Mouse (Mus musculus) lung, postnatal 10 days (tissue): ENCODE measurements around the gene Slc4a2.
A peak's percentile ranks its signal among the peaks of the same experiment; 100 is the strongest.
"Not testable (repeated sequence)": the region's sequence is repeated elsewhere in the genome, so short reads cannot be mapped to it uniquely, and the experiment has no call there.

ENCODE experiments used
- DNase-seq: peaks from one replicate; pipeline ENCODE4 v3.0.0; 2021

Gene Slc4a2

DNA sequence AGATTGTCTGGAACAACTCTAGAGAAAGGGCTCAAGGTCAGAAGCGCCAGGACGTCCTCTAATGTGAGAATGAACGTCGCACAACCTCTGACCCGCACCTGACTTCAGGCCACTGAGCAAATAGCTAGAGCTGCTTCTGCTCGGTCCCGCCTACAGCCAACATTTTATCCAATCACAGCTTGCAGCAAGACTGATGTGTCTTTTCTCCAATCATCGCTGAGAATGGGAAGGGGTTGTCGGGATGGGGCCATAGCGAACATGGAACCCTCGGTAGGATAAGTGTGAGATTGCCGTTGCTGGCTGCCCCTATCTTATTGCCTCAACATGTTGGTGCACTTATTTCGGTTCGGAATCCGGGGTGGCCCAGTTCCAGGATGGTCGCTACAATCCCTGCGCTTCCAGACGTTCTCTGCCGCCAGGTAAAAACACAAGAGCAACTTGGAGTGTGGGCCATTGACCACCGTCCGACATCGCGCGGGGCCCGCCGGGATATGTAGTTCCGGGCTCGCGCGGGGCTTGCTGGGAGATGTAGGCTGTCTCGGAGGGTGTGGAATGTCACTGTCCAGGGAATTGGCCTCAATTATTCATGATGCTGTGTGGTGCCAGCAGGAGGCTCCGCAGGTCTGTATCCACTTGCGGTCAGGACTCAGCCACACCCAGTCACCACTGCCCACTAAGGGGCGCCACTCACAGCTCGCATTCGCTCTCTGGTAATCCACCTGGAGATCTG lies 29.3 kb upstream of the Slc4a2 start:
- DNase-seq = peak; percentile 97

DNA sequence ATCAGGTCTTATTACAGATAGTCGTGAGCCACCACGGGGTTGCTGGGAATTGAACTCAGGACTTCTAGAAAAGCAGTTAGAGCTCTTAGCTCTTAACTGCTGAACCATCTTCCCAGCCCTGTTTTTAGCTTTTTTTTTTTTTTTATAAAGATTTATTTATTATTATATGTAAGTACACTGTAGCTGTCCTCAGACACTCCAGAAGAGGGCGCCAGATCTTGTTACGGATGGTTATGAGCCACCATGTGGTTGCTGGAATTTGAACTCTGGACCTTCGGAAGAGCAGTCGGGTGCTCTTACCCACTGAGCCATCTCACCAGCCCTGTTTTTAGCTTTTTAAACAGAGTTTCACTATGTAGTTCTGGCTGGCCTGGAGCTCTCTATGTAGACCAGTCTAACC lies 27.4 kb upstream of the Slc4a2 start:
- DNase-seq = not testable (repeated sequence)

DNA sequence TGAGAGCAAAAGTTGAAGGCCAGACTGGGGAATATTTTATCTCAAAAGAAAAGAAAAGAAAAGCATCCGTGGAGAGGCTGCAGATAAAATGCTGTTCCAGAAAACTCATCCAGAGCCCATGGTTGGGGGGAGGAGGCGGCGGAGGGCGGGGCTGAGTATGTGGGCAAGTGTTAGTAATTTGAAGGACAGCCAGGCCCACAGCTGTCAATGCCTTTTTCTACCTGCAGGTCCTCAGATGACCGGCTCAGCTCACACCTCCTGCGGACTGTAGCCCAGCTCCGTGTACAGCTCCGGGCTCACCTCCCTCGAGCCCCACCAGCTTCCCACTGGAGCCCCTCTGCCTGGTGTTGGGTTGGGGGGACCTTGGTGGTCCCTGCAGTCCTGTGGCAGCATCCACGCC lies 24.0 kb upstream of the Slc4a2 start:
- DNase-seq = no peak

DNA sequence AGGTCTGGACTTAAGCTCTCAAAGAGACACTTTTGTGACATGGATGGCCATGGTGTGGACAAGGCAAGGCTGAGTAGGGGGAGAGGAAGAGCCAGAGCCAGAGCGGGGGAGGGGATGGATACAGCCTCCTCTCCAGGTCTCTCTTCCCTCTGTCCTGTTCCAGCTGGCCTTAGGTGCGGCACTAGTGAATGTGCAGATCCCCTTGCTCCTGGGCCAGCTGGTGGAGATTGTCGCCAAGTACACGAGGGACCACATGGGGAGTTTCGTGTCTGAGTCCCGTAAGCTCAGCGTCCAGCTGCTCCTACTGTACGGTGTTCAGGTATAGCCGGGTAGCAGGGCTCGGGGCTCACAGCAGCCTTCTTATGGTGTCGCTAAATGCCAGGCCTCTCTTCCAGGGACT lies 23.3 kb upstream of the Slc4a2 start:
- no peak for DNase-seq

DNA sequence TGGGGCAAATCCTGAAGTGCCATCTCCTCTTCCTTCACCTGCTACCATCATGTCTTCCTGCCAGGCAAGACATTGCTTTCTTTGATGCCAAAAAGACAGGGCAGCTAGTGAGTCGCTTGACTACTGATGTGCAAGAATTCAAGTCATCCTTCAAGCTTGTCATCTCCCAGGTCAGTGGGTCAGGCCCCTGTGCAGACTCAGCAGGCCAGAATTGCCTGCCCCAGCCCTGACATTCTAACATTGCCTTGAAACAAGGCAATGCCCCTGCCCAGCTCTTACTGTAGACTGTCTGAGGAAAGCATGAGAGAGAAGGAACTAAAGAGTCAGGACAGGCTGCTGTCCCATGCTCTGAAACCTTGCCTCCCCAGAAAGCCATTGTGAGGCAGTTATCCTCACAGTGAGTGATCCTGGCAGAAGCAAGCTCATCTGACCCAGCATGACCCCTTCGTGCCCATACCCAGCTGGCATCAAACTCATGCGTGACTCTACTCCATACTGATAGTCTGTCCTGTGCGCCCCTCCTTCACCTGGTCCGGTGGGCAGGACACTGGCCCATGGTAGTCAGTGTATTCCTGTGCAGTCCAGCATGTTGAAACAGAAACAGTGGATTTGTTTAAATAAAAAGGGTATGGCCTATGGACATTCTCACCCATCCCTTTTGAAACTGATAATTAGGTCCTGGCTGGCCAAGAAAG lies 22.6 kb upstream of the Slc4a2 start:
- no peak for DNase-seq

DNA sequence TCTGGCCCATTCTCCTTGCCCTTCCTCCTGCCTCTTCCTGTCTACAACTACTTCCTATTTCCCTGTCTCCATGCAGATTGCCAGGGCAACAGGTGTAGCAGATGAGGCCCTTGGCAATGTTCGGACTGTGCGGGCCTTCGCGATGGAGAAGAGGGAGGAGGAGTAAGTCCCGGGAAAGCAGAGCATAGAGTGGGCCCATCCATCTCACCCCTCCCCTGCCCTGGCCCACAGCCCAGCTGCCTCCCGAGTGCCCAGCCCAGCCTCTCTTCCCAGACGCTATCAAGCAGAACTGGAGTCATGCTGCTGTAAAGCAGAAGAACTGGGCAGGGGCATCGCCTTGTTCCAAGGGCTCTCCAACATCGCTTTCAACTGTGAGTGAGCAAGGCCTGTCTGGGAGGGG lies 21.7 kb upstream of the Slc4a2 start:
- no peak for DNase-seq

DNA sequence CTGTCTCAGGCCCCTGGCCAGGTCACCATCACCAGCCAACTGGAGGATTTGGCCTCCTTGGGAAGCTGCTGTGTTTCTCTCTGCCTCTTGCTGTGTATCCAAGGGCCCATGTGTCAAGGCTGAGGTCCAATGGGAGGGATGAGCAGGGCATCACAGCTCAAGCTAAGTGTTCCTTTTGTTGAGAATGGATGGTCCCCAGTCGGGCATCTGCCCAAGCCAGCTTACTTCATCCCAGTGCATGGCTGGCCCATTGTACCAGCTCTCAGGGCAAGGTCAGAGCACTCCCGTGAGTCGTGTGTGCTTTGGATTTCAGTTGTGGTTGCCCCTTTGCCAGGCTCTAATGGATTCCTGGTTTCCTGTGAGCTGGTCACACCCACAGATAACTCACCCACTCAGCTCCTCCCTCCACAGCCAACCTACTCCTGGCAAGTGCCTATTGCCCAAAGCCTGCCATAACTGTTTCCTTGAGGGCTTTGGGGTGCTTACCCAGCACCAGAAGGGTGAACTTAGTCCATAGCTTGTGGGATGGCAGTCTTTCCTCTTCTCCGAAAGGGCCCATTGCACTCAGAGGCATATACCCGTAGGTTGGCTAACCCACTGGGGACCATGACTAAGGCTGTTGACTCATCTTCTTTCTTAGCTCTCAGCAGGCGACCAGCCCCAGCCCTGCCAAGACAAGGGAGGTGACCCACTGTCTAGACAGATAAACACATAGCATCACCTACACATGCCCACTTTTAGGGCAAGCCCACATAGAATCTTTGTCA lies 18.9 kb upstream of the Slc4a2 start:
- no peak for DNase-seq

DNA sequence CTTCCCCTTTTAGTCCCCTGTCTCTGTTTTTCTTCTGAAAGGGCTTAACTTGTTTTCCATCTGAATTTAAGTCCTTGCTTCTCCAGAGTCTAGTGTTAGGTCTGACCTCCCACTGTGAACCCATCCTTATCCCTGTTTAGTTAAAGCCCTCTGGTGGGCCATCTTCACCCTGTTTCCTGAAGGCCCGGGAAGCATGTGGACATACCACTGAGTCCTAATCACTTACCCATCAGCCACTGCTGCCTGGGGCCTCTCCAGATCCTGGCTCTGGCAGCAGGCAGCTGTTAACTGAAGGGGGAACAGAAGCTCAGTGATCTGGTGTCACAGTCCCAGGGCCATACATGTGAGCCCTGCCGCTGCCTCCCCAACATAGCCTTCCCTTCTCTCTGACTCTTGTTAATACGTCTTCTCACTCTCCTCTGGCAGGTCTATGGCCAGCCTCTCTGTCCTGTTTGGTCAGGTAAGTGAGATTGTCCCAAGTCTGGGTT lies 18.2 kb upstream of the Slc4a2 start:
- no peak for DNase-seq

GRCm38 (mm10) chr5:24408651-24409050 lies 15.0 kb upstream of the Slc4a2 start:
- DNase-seq = no peak

- no peak for DNase-seq
Measured at GRCm38 (mm10) chr5:24409466-24409865, 14.2 kb upstream of the Slc4a2 start.

DNA sequence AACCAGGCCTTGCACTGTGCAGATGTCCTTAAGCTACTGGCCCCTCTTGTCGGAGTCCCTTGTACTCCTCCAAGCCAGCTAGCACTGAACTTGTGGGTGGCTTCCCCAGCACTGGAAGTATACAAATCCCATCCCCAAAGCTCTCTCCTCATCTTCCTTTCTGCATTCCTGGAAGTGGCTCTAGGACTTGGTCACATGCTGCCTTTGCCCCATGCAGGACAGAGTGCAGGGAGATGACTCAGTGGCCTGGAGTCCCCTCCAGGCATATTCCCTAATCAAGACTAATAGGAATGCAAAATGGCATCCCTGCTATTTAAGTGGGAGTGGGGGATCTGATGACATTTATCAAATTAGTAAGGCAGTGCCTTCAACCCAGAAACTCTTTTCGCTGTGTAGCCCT lies 11.6 kb upstream of the Slc4a2 start:
- no peak for DNase-seq

DNA sequence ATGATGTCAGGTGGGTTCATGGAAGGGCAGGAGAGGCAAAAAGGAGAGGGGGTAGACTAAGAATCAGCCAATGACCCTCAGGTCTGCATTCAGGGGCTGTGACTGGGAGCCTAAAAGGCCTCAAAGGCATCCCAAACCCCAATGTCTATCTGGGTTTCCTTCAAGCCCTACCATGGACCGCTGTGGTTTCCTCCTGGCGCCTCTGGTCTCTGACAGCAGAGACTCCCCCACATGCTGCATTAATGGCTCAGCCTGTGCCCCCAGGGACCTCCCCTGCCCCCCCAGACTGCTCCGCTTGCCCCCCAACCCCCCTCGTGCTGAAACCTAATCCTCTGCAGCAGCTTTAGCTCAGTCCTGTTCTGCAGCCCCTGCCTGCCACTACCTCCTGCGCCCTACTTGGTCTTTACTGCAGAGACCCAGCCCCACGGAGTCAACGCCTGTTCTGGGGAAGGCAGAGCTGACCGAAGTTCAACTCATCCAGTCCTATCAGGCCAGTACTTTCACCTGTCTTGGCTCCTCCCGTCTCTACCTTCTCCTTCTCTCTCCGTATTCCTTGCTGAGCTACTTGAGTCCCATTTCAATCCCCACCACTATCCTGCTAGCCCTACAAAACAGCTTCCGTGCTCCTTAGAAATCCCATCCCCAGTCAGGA lies 10.5 kb upstream of the Slc4a2 start, which contains the start of gene Asic3:
Gene Asic3, plus strand, starts transcription at position 351 of the 652 bp plus-strand sequence.
- no peak for DNase-seq

DNA sequence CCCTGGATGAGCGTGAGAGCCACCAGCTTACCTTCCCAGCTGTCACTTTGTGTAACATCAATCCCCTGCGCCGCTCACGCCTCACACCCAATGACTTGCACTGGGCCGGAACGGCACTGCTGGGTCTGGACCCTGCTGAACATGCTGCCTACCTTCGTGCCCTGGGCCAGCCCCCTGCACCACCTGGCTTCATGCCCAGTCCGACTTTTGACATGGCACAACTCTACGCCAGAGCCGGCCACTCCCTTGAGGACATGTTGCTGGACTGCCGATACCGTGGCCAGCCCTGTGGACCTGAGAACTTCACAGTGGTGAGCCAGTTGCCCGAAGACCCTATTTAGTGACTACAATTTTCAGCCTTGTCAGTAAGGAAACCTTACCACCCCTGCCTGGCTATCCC lies 9.7 kb upstream of the Slc4a2 start:
- DNase-seq = no peak

GRCm38 (mm10) chr5:24416222-24416736 lies 7.4 kb upstream of the Slc4a2 start:
- peak; percentile 81 for DNase-seq

DNA sequence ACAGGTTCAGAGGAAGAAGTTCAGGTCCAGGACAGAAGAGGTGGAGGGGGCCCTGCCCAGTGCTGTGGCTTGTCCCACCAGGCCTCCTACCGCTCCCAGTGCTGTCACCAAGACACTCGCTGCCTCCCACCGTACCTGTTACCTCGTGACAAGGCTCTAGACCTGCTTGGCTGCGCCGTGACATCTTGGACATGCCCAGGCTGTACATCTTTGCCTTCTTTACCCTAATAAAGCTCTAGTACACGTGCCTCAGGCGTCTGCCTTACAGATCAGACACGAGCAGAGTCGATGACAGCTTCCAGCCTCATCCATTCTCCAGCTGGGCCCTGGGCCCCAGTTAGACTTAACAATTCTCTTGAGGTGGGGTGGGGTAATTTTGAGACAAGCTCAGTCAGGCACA lies 6.0 kb upstream of the Slc4a2 start:
- no peak for DNase-seq

DNA sequence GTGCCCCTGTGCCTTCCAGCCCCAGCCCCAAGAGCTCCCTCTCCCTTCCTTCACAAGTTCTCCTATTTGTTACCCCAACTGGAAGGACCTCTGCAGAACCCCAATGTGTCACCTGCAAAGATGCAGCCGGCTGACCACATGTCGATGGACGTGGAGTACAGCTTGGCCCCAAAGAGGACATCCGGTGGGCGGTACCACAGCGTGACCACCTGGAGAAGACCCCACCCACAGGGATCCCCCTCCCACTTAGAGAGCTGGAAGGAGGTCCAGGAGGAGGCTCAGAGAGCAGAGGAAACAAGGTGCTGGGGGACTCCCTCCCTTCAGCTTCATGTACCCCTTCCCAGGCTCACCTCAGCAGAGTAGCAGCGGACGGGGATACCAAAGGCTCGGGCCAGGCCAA lies 3.3 kb upstream of the Slc4a2 start:
- DNase-seq = no peak

DNA sequence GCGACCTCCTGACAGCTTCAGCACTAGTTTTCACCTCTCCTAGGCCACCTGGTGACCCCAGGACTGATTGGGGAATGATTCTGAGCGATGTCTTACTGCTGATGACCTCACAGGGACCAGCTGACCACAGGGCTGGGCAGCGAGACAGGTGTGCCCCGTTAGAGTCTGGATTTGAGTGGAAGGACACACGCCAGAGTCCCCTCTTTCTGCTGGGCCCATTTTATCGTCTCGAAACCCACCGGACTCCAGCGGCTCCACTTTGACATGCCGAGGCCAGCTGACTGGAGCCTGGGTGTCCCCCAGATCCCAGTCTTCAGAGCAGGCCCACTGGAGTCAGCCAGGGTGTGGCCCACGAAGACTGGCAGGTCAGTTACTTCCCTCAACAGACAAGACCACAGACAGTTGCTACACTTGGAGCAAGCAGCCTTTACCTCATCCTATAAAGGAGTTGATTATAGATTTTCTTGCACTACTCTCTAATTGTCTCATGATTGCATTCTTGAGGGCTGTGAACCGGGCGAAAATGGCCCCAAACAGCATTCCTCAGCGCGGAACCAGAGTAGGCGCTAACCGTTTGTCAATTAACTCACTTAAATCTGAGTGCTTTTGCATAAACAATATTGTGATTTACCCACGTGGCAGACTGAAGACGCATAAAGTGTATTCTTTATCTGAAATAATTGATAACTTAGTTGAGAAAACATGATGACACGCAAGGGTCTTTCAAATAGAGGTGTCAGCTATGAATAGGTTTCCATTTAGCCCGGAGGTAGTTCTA lies 556 bp downstream of the Slc4a2 start:
- no peak for DNase-seq

GRCm38 (mm10) chr5:24424861-24425411 lies 1.3 kb downstream of the Slc4a2 start:
- peak; percentile 92 for DNase-seq

GRCm38 (mm10) chr5:24425421-24426036 lies 1.9 kb downstream of the Slc4a2 start:
- peak; percentile 64 for DNase-seq

DNA sequence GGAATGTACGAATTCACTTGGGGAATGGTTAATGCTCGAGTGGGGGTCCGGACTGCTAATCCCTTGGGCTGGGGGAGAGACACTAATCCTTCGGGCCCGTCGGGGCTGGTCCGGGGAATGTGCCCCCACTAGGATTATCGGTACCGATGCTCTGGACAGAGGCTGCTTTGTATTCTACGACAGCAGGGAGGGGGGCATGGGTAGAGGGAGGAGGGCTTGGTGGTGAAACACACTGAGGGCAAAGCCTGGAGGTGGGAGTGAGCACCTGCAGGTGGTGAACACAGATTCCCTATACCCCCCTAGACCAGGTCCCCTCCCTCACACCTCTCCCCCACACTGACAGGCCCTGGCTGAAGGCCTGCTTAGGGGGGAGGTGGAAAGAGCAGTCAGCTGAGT lies 2.4 kb downstream of the Slc4a2 start:
- peak; percentile 49 for DNase-seq
